ENCODE assay signal across 9 mouse cellular contexts in the genomic region with DNA sequence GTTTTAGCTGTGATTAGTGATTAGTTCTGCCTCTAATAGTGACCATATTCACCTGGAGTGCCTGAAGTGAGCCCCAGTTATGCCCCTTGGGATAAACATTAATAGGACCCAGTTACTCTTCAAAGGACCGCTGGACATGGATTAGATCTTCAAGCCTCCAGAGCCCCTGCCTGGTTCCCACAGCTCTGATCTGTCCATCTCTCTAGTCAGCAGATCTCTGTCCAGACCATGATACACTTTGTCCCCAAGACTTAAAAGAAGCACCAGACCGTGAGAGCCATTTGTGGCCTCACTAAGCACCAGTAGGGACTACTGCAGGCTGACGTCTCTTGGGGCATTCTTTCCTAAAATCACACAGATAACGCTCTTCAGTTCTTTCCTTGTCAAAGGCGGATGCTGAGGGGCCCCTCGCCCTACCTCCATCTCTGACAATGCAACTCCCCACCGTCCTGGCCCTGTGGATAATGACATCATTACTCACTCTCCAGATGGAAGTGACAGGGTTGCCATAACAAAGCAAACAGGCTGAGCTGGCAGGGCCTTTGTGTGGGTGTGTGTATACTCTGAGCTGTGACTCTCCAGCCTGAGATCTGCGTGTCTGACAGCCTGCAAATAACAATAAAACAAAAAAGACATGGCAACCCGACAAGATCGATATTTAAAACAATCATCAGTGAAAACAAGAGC. TPM values are rescaled to one million over a fixed set of nuclear protein-coding genes. Genes with fewer than 3 reads are reported as not detected.
DNase-seq lines count a peak whose midpoint lies in the region; ATAC-seq and TF ChIP-seq lines count a peak whose summit lies in the region.
"Had no signal": no experiment of that assay in that cellular context is flagged by ENCODE, and none has a peak within 500 bp of the region (broad histone marks: within the 10 kb centered on the region; RNA-seq: fewer than 3 reads in every experiment).

No protein-coding gene starts in this region.

- H3K27ac ChIP-seq in embryonic facial prominence, embryonic 14.5 days (replicated peaks; ENCODE audit: low read depth, low read length), result peak overlapping the region; percentile 75; the same call in 1 of the 2 replicates
- no peak overlapping the region for H3K27ac ChIP-seq in lung, postnatal 0 days (ENCODE audit: low read length)

- no peak for TF ChIP-seq EP300 in lung, postnatal 0 days (IDR thresholded peaks at IDR 0.05)

- H3K27me3 ChIP-seq in embryonic facial prominence, embryonic 14.5 days (replicated peaks; ENCODE audit: control insufficient read depth, insufficient read depth, low read length), result no peaks in the 10 kb centered on the region
- H3K27me3 ChIP-seq in lung, postnatal 0 days (replicated peaks; ENCODE audit: insufficient read depth, low read length), result no peaks in the 10 kb centered on the region

- H3K36me3 ChIP-seq in embryonic facial prominence, embryonic 14.5 days (ENCODE audit: control insufficient read depth, insufficient read depth, low read length), result no peaks in the 10 kb centered on the region
- H3K36me3 ChIP-seq in lung, postnatal 0 days (ENCODE audit: insufficient read depth, low read length), result no peaks in the 10 kb centered on the region

- no peaks in the 10 kb centered on the region for H3K9me3 ChIP-seq in embryonic facial prominence, embryonic 14.5 days (ENCODE audit: control insufficient read depth, low read length)
- H3K9me3 ChIP-seq in lung, postnatal 0 days (ENCODE audit: low read length), result no peaks in the 10 kb centered on the region

- peak; percentile 90 for ATAC-seq in embryonic facial prominence, embryonic 14.5 days (ENCODE audit: low read depth)
- peak; percentile 86 for ATAC-seq in lung, postnatal 0 days
- ATAC-seq in megakaryocyte progenitor cell, adult 5-6 weeks (replicated peaks; ENCODE audit: poor library complexity), result no peak

- peak overlapping the region; percentile 46; the same call in 1 of the 2 replicates for H3K4me2 ChIP-seq in embryonic facial prominence, embryonic 14.5 days (ENCODE audit: low read depth, low read length)
- H3K4me2 ChIP-seq in lung, postnatal 0 days (replicated peaks; ENCODE audit: low read depth, low read length), result no peak overlapping the region

- intact Hi-C loops in heart, postnatal 14 days (cut with DNase I), result no loop called here

- peak; percentile 11 for DNase-seq in adrenal gland, adult 2 months
- no peak for DNase-seq in adrenal gland, adult 8-10 months
- peak; percentile 79 for DNase-seq in embryonic facial prominence, embryonic 14.5 days (ENCODE audit: low spot score)
- peak; percentile 17 to 18 for DNase-seq in heart, postnatal 14 days
- peak; percentile 81 for DNase-seq in layer of hippocampus, adult 11-12 months (ENCODE audit: low spot score)
- peak; percentile 40 for DNase-seq in lung, postnatal 0 days (ENCODE audit: low spot score)
- peak; percentile 22 for DNase-seq in right cerebral cortex, postnatal 4 days

- no peak for TF ChIP-seq CTCF in lung, postnatal 0 days (IDR thresholded peaks at IDR 0.05)

- H3K4me3 ChIP-seq in embryonic facial prominence, embryonic 14.5 days (ENCODE audit: low read depth, low read length), result no peak overlapping the region
- H3K4me3 ChIP-seq in lung, postnatal 0 days (ENCODE audit: low read depth, low read length), result no peak overlapping the region
- H3K4me3 ChIP-seq: myocyte had no signal

- H3K9ac ChIP-seq in embryonic facial prominence, embryonic 14.5 days (ENCODE audit: low read depth, low read length), result peak overlapping the region; percentile 6; the same call in 1 of the 2 replicates
- no peak overlapping the region for H3K9ac ChIP-seq in lung, postnatal 0 days (replicated peaks; ENCODE audit: low read depth)

- peaks cover 21% of the 10 kb centered on the region for H3K4me1 ChIP-seq in embryonic facial prominence, embryonic 14.5 days (ENCODE audit: control insufficient read depth, insufficient read depth, low read length)
- H3K4me1 ChIP-seq in lung, postnatal 0 days (ENCODE audit: insufficient read depth, low read depth, low read length), result no peaks in the 10 kb centered on the region

- WGBS in embryonic facial prominence, embryonic 14.5 days, result 32% methylated on average over 10 of the region's 10 CpGs
- WGBS in lung, postnatal 0 days, result 18% methylated on average over 10 of the region's 10 CpGs

RNA-seq across cellular contexts. Expression of a gene that starts 26.8 kb away (rescaled TPM):
- 100 to 1,000 TPM in 1 of 2 experiments, 10 to 100 TPM in 1; 80.7 to 129 TPM for total RNA-seq in adrenal gland, adult 2 months (2021)
- polyA plus RNA-seq in adrenal gland, adult 2 months (2012; rRNA removed), result 4.2 and 6.4 TPM in 2 replicates
- 100 to 1,000 TPM in 3 of 4 experiments, 10 to 100 TPM in 1; 99.7 to 159 (median 118) TPM for total RNA-seq in adrenal gland, adult 8-10 months (2022)
- 113 and 127 TPM in 2 replicates for polyA plus RNA-seq in embryonic facial prominence, embryonic 14.5 days (2014; fragmentation: Nextera tagmentation; extraction: Ambion mirVana)
- total RNA-seq in heart, postnatal 14 days (2021), result 10 to 100 TPM; 68.4 to 68.7 TPM
- 54.2 and 60.5 TPM in 2 replicates for polyA plus RNA-seq in lung, postnatal 0 days (2015; fragmentation: Nextera tagmentation; extraction: Ambion mirVana)
- 185 and 245 TPM in 2 replicates for total RNA-seq in megakaryocyte progenitor cell, adult 5-6 weeks (2015)
- 401 and 633 TPM in 2 replicates for total RNA-seq in megakaryocyte progenitor cell, adult 5-6 weeks (2017)
